Mouse (Mus musculus) midbrain, embryonic 14.5 days (tissue): ENCODE measurements around the gene Pnpla6. TPM values are rescaled to one million over a fixed set of nuclear protein-coding genes. Genes with fewer than 3 reads are reported as not detected.
A peak's percentile ranks its signal among the peaks of the same experiment; 100 is the strongest.

Source experiments
- ATAC-seq: fragments of 200-750 bp; cut with Nextera tagmentation; 2 replicates; pipeline ENCODE4 v1.8.0; 2017; ENCODE audit warnings: moderate number of reproducible peaks, moderate library complexity; ENCODE audit not compliant: low FRiP score, low TSS enrichment
- DNase-seq: peaks from one replicate; pipeline ENCODE4 v3.0.0-alpha.2; 2015
- H3K27ac ChIP-seq: fragments of 300-500 bp; sonication (generic); replicated peaks from 2 replicates; pipeline ENCODE4 v1.5.1; 2014; ENCODE audit warnings: mild to moderate bottlenecking, low read depth, low read length, moderate library complexity
- H3K27me3 ChIP-seq: fragments of 300-500 bp; sonication (generic); 2 replicates; pipeline ENCODE4 v1.6.1; 2014; ENCODE audit warnings: low read length, control low read depth, mixed read lengths; ENCODE audit not compliant: control insufficient read depth, insufficient read depth
- H3K36me3 ChIP-seq: fragments of 300-500 bp; sonication (generic); 2 replicates; pipeline ENCODE4 v1.6.1; 2014; ENCODE audit warnings: low read length, control low read depth; ENCODE audit not compliant: control insufficient read depth, insufficient read depth
- H3K4me1 ChIP-seq: fragments of 300-500 bp; sonication (generic); 2 replicates; pipeline ENCODE4 v1.6.1; 2014; ENCODE audit warnings: mild to moderate bottlenecking, antibody characterized with exemption, low read length, control low read depth; ENCODE audit not compliant: control insufficient read depth, insufficient read depth
- H3K4me2 ChIP-seq: fragments of 300-500 bp; sonication (generic); 2 replicates; pipeline ENCODE4 v1.6.1; 2014; ENCODE audit warnings: mild to moderate bottlenecking, low read length, moderate library complexity
- H3K4me3 ChIP-seq: fragments of 300-500 bp; sonication (generic); replicated peaks from 2 replicates; pipeline ENCODE4 v1.5.1; 2014; ENCODE audit warnings: low read depth, low read length
- H3K9ac ChIP-seq: fragments of 300-500 bp; sonication (generic); replicated peaks from 2 replicates; pipeline ENCODE4 v1.6.1; 2014; ENCODE audit warnings: mild to moderate bottlenecking, low read length, moderate library complexity
- H3K9me3 ChIP-seq: fragments of 300-500 bp; sonication (generic); 2 replicates; pipeline ENCODE4 v1.6.1; 2016; ENCODE audit warnings: low read length, control low read depth, mixed read lengths; ENCODE audit not compliant: control insufficient read depth
- WGBS: fragments of 180-500 bp; shearing (Covaris S2); extraction: QIAGEN DNeasy Blood & Tissue Kit; methylation state at CpG from one replicate; pipeline ENCODE4 v1.1.7; 2014; 5-methylcytosine and 5-hydroxymethylcytosine counted together
- polyA plus RNA-seq: library from polyadenylated mRNA; unstranded; fragments of >200 nt; fragmentation: Nextera tagmentation; extraction: Ambion mirVana; gene quantifications from 2 replicates; pipeline ENCODE4 v1.2.1, GENCODE M21; 2014

Gene Pnpla6
- polyA plus RNA-seq, 1 experiment from 2014 or later = 31.1 TPM

DNA sequence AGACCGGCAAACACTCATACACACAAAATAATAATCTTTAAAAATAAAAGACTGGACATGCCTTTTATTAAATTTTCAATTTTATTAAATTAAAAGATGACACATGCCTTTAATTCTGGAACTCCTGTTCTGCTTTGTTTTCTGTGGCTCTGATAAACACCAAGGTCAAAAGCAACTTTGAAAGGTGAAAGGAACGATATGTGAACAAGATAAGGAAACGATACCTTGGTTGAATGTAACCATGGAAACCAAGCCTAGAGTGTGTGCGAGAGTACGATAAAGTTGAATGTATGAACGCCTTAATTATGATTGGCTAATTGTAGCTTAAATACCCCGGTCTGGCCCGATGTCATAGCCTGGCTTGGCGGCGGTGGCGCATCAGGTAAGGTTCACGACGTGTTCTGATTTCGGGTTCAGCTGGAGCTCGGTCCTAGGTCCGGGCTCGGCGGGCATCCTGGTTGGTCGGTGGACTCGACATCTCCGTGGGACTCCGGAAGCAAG lies 32.9 kb upstream of the Pnpla6 start:
- Histone ChIP-seq H3K4me3 (no peak overlapping the region), H3K9ac (no peak overlapping the region), H3K36me3 (no peaks in the 10 kb centered on the region), H3K4me1 (no peaks in the 10 kb centered on the region), H3K4me2 (no peak overlapping the region), H3K9me3 (no peaks in the 10 kb centered on the region), H3K27me3 (0 out of 2 replicates have a peak, but pooled peaks cover 1% of the 10 kb centered on the region), H3K27ac (no peak overlapping the region)
- no peak for DNase-seq
- ATAC-seq = no peak
- WGBS = 88% methylated on average over 22 of the region's 22 CpGs

DNA sequence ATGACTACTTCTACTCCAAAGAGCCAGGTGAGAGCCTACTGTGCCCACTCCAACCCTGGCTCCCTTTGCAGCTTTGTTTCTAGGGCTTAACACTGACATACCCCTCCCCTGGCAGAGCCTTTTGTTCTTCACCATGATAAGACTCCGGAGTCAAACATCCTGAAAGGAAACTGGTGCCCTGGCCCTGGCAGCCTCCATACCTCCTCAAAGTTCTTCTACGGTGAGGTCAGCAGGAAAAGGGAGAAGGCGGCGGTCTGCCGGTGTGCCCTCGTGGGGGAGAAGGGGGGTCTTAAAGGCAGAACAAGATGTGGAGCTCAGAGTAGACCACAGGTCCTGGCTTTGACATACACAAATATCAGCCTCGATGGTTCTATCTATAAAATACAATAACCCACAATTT lies 31.6 kb upstream of the Pnpla6 start:
- no peak overlapping the region for H3K27ac ChIP-seq
- H3K9ac ChIP-seq = no peak overlapping the region
- 87% methylated on average over 7 of the region's 7 CpGs for WGBS
- H3K36me3 ChIP-seq = no peaks in the 10 kb centered on the region
- no peak overlapping the region for H3K4me3 ChIP-seq
- no peaks in the 10 kb centered on the region for H3K4me1 ChIP-seq
- H3K4me2 ChIP-seq = no peak overlapping the region
- ATAC-seq (no peak), DNase-seq (no peak)
- no peaks in the 10 kb centered on the region for H3K9me3 ChIP-seq
- no peaks in the 10 kb centered on the region for H3K27me3 ChIP-seq

DNA sequence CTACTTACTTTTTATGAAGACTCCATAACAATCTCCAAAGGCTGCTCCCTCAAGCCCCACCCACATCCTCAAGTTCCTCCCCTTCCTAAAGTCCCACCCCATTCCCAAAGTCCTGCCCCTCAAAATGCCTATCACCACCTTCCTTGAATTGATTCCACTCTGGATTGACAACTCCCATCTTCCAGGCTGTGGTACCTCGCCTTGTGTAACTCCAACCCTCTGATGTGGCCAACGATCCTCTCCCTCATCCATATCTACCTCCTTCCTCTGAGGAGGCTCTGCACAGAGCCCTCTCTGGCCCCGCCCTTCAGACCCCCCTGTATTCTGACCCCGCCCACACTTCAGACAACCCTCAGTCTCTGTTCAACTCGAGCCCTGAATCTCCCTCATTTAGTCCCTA lies 30.0 kb upstream of the Pnpla6 start:
- Histone ChIP-seq H3K36me3 (no peaks in the 10 kb centered on the region), H3K9me3 (no peaks in the 10 kb centered on the region), H3K4me2 (no peak overlapping the region), H3K27me3 (no peaks in the 10 kb centered on the region), H3K27ac (no peak overlapping the region), H3K9ac (no peak overlapping the region), H3K4me1 (no peaks in the 10 kb centered on the region), H3K4me3 (no peak overlapping the region)
- 27% methylated on average over 5 of the region's 5 CpGs for WGBS
- ATAC-seq (no peak), DNase-seq (no peak)

DNA sequence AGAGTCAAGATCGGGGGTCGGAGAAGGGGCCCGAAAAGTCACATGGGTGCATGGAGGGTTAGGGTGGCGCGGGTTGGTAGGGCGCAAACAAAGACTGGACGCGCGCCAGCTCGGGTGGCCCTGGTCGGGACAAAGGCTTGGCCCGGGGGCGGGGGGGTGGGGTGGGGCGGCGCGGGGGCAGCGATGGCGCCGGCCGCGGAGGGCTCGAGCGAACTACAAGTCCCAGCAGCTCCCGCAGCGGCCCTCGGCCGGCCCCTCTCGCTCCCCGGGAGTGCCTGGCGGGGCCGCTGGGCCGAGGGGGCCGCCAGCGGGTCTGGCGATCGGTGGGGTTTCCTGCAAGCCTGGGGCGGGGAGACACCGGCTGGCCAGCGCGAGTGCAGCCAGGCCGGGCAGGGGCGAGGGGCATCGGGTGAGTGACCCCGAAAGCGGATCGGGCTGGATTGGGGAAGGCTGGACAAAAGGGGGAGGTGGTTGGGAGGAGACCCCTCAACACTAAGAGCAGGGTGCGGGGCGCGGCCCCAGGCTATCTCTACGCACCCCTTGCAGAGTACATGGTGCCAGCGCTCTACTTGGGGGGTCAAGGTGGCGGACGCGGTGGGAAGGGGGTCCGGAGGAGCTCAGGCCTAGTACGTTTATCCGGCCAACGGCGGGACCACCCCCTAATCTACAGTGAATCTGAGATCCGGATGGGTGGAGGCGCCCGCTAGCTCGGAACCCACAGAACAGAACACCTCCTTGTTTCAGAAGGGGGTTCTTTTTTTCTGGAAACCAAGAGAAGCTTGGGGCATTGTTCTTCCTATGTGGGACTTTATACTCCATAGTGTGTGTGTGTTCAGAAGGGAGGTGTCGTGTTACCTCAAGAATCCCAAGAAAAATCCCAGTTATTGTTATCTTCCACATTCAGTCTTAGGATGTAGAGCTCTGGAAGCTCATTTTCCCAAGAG lies 22.0 kb upstream of the Pnpla6 start, which contains the start of gene Zfp358:
Gene Zfp358 (plus strand): TSS at position 238 of the 944 bp plus-strand sequence.
- DNase-seq (peak; percentile 92), ATAC-seq (peak; percentile 91)
- H3K27ac ChIP-seq = peak within 1 kb of the TSS; percentile 93
- peak within 1 kb of the TSS; percentile 89 for H3K4me3 ChIP-seq
- H3K9ac ChIP-seq = peak within 1 kb of the TSS; percentile 99
- under 1% methylated on average over 56 of the region's 64 CpGs for WGBS
- H3K4me2 ChIP-seq = peak within 1 kb of the TSS; percentile 73
- peaks cover 7% of the 10 kb centered on the region; the same call in 1 of the 2 replicates for H3K9me3 ChIP-seq
- no peaks in the 10 kb centered on the region for H3K27me3 ChIP-seq
- peaks cover 28% of the 10 kb centered on the region for H3K36me3 ChIP-seq
- peaks cover 7% of the 10 kb centered on the region for H3K4me1 ChIP-seq

DNA sequence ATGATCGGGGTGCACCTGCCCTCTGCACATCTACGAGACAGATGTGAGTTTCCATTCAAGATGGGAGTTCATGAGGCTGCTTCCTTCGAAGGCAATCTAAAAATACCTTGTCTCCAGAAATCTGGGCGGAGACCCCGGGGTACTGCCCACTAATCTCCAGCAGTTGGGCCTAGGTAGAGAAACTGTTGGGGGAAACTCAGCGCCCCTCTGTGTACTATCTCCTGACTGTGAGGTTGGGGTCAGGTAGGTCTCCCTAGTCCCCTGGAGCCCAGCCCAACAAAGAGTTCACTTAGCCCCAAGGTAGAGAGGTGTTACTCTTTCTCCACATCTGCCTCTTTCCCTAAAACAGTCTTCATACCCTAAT lies 21.4 kb upstream of the Pnpla6 start:
- peak overlapping the region; percentile 73 for H3K4me2 ChIP-seq
- peaks cover 7% of the 10 kb centered on the region for H3K4me1 ChIP-seq
- H3K36me3 ChIP-seq = peaks cover 33% of the 10 kb centered on the region
- peak overlapping the region; percentile 89 for H3K4me3 ChIP-seq
- H3K27me3 ChIP-seq = no peaks in the 10 kb centered on the region
- ATAC-seq (peak; percentile 3; the same call in 1 of the 2 replicates), DNase-seq (no peak)
- 24% methylated on average over 6 of the region's 6 CpGs for WGBS
- H3K27ac ChIP-seq = peak overlapping the region; percentile 93
- peak overlapping the region; percentile 99 for H3K9ac ChIP-seq
- peaks cover 7% of the 10 kb centered on the region; the same call in 1 of the 2 replicates for H3K9me3 ChIP-seq

DNA sequence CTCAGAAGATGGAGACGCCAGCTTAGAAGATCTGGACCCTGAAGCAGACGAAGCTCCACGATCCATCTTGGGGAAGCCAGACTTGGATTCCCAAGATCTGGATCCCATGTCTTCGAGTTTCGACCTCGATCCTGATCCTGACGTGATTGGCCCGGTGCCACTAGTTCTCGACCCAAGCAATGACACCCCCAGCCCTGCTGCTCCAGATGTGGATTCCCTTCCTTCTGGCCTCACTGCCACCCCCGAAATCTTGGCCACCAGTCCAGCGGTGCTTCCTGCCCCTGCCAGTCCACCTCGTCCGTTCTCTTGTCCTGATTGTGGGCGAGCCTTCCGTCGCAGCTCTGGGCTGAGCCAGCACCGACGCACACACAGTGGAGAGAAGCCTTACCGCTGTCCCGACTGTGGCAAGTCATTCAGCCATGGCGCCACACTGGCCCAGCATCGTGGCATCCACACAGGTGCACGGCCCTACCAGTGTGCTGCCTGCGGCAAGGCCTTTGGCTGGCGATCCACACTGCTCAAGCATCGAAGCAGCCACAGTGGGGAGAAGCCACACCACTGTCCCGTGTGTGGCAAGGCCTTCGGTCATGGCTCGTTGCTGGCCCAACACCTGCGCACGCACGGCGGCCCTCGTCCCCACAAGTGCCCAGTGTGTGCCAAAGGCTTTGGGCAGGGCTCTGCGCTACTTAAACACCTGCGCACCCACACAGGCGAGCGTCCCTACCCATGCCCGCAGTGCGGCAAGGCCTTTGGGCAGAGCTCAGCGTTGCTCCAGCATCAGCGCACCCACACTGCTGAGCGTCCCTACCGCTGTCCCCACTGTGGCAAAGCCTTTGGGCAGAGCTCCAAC lies 19.4 kb upstream of the Pnpla6 start:
- ATAC-seq = no peak
- Histone ChIP-seq H3K4me2 (no peak overlapping the region), H3K9me3 (peaks cover 7% of the 10 kb centered on the region; the same call in 1 of the 2 replicates), H3K27me3 (no peaks in the 10 kb centered on the region), H3K27ac (no peak overlapping the region), H3K4me3 (no peak overlapping the region), H3K36me3 (peaks cover 33% of the 10 kb centered on the region), H3K9ac (no peak overlapping the region), H3K4me1 (peaks cover 13% of the 10 kb centered on the region)
- no peak for DNase-seq
- 97% methylated on average over 44 of the region's 44 CpGs for WGBS

DNA sequence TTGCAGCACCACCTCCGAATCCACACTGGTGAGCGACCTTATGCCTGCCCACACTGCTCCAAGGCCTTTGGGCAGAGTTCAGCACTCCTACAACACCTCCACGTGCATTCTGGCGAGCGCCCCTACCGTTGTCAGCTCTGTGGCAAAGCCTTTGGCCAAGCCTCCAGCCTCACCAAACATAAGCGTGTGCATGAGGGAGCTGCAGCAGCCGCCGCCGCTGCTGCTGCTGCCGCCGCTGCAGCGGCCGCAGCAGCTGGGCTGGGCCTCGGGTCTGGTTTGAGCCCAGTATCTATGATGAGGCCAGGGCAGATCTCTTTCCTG lies 18.8 kb upstream of the Pnpla6 start:
- H3K27ac ChIP-seq = no peak overlapping the region
- ATAC-seq (no peak), DNase-seq (no peak)
- 94% methylated on average over 15 of the region's 15 CpGs for WGBS
- no peak overlapping the region for H3K9ac ChIP-seq
- no peak overlapping the region for H3K4me3 ChIP-seq
- peaks cover 7% of the 10 kb centered on the region; the same call in 1 of the 2 replicates for H3K9me3 ChIP-seq
- H3K27me3 ChIP-seq = no peaks in the 10 kb centered on the region
- H3K4me1 ChIP-seq = peaks cover 19% of the 10 kb centered on the region
- H3K36me3 ChIP-seq = peaks cover 33% of the 10 kb centered on the region
- no peak overlapping the region for H3K4me2 ChIP-seq

DNA sequence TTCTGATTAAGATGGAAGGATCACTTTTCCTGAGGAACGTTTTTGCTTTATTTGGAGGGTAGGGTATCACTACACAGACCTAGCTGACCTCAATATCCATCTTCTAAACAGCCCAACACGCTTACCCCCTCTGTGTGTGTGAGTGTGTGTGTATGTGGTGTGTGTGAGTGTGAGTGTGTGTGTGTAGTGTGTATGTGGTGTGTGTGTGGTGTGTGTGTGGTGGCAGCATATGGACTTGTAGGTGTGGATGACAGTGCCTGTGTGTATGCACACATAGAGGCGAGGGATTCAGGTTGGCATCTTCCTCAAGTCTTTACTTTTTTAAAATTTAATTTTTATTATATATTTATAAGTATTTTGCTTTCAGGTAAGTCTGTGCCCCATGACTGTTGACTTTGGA lies 16.6 kb upstream of the Pnpla6 start:
- no peak overlapping the region for H3K4me2 ChIP-seq
- peaks cover 24% of the 10 kb centered on the region for H3K4me1 ChIP-seq
- H3K9ac ChIP-seq = no peak overlapping the region
- H3K27ac ChIP-seq = no peak overlapping the region
- no peaks in the 10 kb centered on the region for H3K27me3 ChIP-seq
- no peak for DNase-seq
- ATAC-seq = no peak
- peaks cover 33% of the 10 kb centered on the region for H3K36me3 ChIP-seq
- H3K4me3 ChIP-seq = no peak overlapping the region
- H3K9me3 ChIP-seq = peaks cover 7% of the 10 kb centered on the region; the same call in 1 of the 2 replicates
- 92% methylated on average over 3 of the region's 3 CpGs for WGBS
